Mouse (Mus musculus) myocyte (in vitro differentiated cells): ENCODE data around the gene Figla. TPM values are rescaled to one million over a fixed set of nuclear protein-coding genes. Genes with fewer than 3 reads are reported as not detected.

Source experiments
- H3K27me3 ChIP-seq: one replicate; pipeline ENCODE4 v1.6.1; 2011; ENCODE audit not compliant: control insufficient read depth, insufficient read depth, insufficient read length
- H3K36me3 ChIP-seq: one replicate; pipeline ENCODE4 v1.6.1; 2011; ENCODE audit not compliant: control insufficient read depth, insufficient read depth
- H3K4me2 ChIP-seq: one replicate; pipeline ENCODE4 v1.6.1; 2011; ENCODE audit warnings: low read depth, control low read depth
- H3K4me3 ChIP-seq: one replicate; pipeline ENCODE4 v1.5.1; 2011; ENCODE audit warnings: mild to moderate bottlenecking, control low read depth, moderate library complexity
- H3K79me2 ChIP-seq: one replicate; pipeline ENCODE4 v1.6.1; 2011; ENCODE audit not compliant: control insufficient read depth, insufficient read depth
- H3ac ChIP-seq: one replicate; pipeline ENCODE4 v1.6.1; 2011; ENCODE audit not compliant: control insufficient read depth, insufficient read length
- CEBPB ChIP-seq: IDR thresholded peaks from 2 replicates; pipeline ENCODE4 v1.6.1; 2011; ENCODE audit warnings: mild to moderate bottlenecking, moderate library complexity; ENCODE audit not compliant: poor library complexity, insufficient read depth, severe bottlenecking
- E2F4 ChIP-seq: IDR thresholded peaks from one replicate; pipeline ENCODE4 v1.6.1; 2011; ENCODE audit warnings: mild to moderate bottlenecking, control low read depth, moderate library complexity; ENCODE audit not compliant: insufficient read depth
- MAX ChIP-seq: IDR thresholded peaks from one replicate; pipeline ENCODE4 v1.6.1; 2011; ENCODE audit warnings: low read depth, mild to moderate bottlenecking, control low read depth
- MYOD1 ChIP-seq, 3 experiments: IDR thresholded peaks; one replicate each; pipeline ENCODE4 v1.6.1; 2011; ENCODE audit warnings: control low read depth in 2 of 3, low read depth in 2 of 3, mild to moderate bottlenecking in 2 of 3, moderate library complexity in 1 of 3; ENCODE audit not compliant: insufficient read length in 2 of 3, control insufficient read depth in 1 of 3
- MYOG ChIP-seq, 3 experiments: IDR thresholded peaks; one replicate each; pipeline ENCODE4 v1.6.1; 2011; ENCODE audit warnings: control low read depth in 2 of 3, low read depth in 2 of 3, mild to moderate bottlenecking in 2 of 3; ENCODE audit not compliant: insufficient read length in 2 of 3, control insufficient read depth in 1 of 3, insufficient read depth in 1 of 3
- POLR2A ChIP-seq: IDR thresholded peaks from one replicate; pipeline ENCODE4 v1.6.1; 2011; ENCODE audit warnings: low read depth, mild to moderate bottlenecking, control low read depth, moderate library complexity; ENCODE audit not compliant: insufficient read length
- POLR2AphosphoS2 ChIP-seq: IDR thresholded peaks from one replicate; pipeline ENCODE4 v1.6.1; 2011; ENCODE audit warnings: low read depth, control low read depth; ENCODE audit not compliant: insufficient read length
- REST ChIP-seq: IDR thresholded peaks from one replicate; pipeline ENCODE4 v1.6.1; 2011; ENCODE audit warnings: mild to moderate bottlenecking, control low read depth, moderate library complexity; ENCODE audit not compliant: insufficient read depth, insufficient read length
- SRF ChIP-seq: IDR thresholded peaks from one replicate; pipeline ENCODE4 v1.6.1; 2011; ENCODE audit warnings: low read depth; ENCODE audit not compliant: control insufficient read depth, insufficient read length
- TCF12 ChIP-seq: IDR thresholded peaks from one replicate; pipeline ENCODE4 v1.6.1; 2011; ENCODE audit warnings: mild to moderate bottlenecking, control low read depth; ENCODE audit not compliant: poor library complexity, insufficient read depth, severe bottlenecking
- TCF3 ChIP-seq: IDR thresholded peaks from one replicate; pipeline ENCODE4 v1.6.1; 2011; ENCODE audit warnings: low read depth, control low read depth; ENCODE audit not compliant: insufficient read length
- USF1 ChIP-seq: IDR thresholded peaks from one replicate; pipeline ENCODE4 v1.6.1; 2011; ENCODE audit warnings: low read depth, mild to moderate bottlenecking, control low read depth, moderate library complexity
- polyA plus RNA-seq: library from polyadenylated mRNA; unstranded; fragments of >200 nt; fragmentation: generic; extraction: Trizol; gene quantifications from one replicate; pipeline ENCODE4 v1.2.1, GENCODE M21; 2012; ENCODE audit warnings: missing spikeins

The Figla gene
- polyA plus RNA-seq, 1 experiment: not detected

GRCm38 (mm10) chr6:86069009-86069408 is 53.0 kb downstream of the Figla start:
- H3K79me2 ChIP-seq: no peaks in the 10 kb centered on the region
- H3K4me2 ChIP-seq: no peak overlapping the region
- TF ChIP-seq CEBPB (no peak), MYOD1 (IDR thresholded peaks at IDR 0.05; ENCODE audit: control insufficient read depth in 1 of 3, insufficient read length in 2 of 3, low read depth in 2 of 3) (no peak), MYOG (IDR thresholded peaks at IDR 0.05; ENCODE audit: control insufficient read depth in 1 of 3, insufficient read depth in 1 of 3, insufficient read length in 2 of 3, low read depth in 2 of 3) (no peak), REST (no peak), POLR2AphosphoS2 (no peak), SRF (no peak), TCF3 (no peak), MAX (no peak), TCF12 (no peak), USF1 (no peak), E2F4 (no peak), POLR2A (no peak)
- H3K27me3 ChIP-seq: no peaks in the 10 kb centered on the region
- no peak overlapping the region for H3K4me3 ChIP-seq
- no peak overlapping the region for H3ac ChIP-seq
- no peaks in the 10 kb centered on the region for H3K36me3 ChIP-seq

DNA sequence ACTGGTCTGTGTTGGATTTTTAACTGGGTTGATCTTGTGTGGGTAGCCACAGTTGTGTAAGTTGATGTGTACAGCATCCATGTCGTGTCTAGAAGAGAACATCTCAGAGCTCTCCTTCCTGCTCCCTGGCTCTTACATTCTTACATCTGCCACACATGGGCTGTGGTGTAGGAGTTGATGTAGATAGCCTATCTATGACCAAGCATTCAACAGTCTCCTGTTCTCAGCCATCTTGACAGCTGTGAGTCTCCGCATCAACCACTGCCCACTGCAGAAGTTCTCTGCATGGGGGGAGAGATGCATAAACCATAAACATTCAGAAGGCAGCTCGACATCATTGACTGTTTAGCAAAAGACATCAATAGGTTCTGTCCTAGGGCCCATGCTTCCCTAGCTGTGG is 53.9 kb downstream of the Figla start:
- Histone ChIP-seq H3K79me2 (no peaks in the 10 kb centered on the region), H3ac (no peak overlapping the region), H3K4me3 (no peak overlapping the region), H3K27me3 (no peaks in the 10 kb centered on the region), H3K4me2 (no peak overlapping the region), H3K36me3 (no peaks in the 10 kb centered on the region)
- TF ChIP-seq SRF (no peak), POLR2AphosphoS2 (no peak), TCF12 (no peak), MYOG (IDR thresholded peaks at IDR 0.05; ENCODE audit: control insufficient read depth in 1 of 3, insufficient read depth in 1 of 3, insufficient read length in 2 of 3, low read depth in 2 of 3) (no peak), MYOD1 (IDR thresholded peaks at IDR 0.05; ENCODE audit: control insufficient read depth in 1 of 3, insufficient read length in 2 of 3, low read depth in 2 of 3) (no peak), CEBPB (no peak), REST (no peak), MAX (no peak), TCF3 (no peak), USF1 (no peak), E2F4 (no peak), POLR2A (no peak)

DNA sequence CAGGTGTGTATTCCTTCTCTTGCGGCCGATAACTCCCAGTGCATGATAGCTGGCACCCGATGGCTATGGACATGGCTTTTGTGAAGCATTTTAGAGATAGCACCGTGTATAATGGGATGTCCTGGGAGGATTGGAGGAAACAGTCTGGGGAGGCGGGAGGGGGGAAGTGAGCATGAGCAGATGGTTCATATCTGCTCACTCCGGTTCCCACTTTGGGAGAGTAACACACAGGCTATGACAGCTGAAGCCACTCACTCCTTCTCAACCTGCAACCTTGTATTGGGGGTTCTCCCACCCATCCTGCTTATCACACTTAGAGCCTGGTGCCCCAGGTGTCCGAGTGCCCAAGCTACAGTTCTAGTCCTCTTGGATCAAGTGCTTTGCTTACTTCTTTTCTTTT is 54.3 kb downstream of the Figla start:
- TF ChIP-seq CEBPB: no peak
- no peak for TF ChIP-seq MYOD1 (IDR thresholded peaks at IDR 0.05; ENCODE audit: control insufficient read depth in 1 of 3, insufficient read length in 2 of 3, low read depth in 2 of 3)
- no peak for TF ChIP-seq E2F4
- TF ChIP-seq USF1: no peak
- no peak for TF ChIP-seq TCF12
- TF ChIP-seq REST: no peak
- TF ChIP-seq TCF3: no peak
- no peak for TF ChIP-seq POLR2AphosphoS2
- no peak for TF ChIP-seq MAX
- TF ChIP-seq POLR2A: no peak
- no peak for TF ChIP-seq SRF
- no peak for TF ChIP-seq MYOG (IDR thresholded peaks at IDR 0.05; ENCODE audit: control insufficient read depth in 1 of 3, insufficient read depth in 1 of 3, insufficient read length in 2 of 3, low read depth in 2 of 3)
- Histone ChIP-seq H3K4me2 (no peak overlapping the region), H3K4me3 (no peak overlapping the region), H3K27me3 (no peaks in the 10 kb centered on the region), H3K79me2 (no peaks in the 10 kb centered on the region), H3ac (no peak overlapping the region), H3K36me3 (no peaks in the 10 kb centered on the region)

Other genes with a start within 250 kb of the Figla start
- gene Nat8f6, start 195.2 kb upstream of the Figla start, polyA plus RNA-seq: not detected
- gene Nat8f5, start 195.2 kb upstream of the Figla start, polyA plus RNA-seq: not detected
- gene Nat8, start 184.1 kb upstream of the Figla start, polyA plus RNA-seq: not detected
- gene Nat8f2, start 147.0 kb upstream of the Figla start, polyA plus RNA-seq: not detected
- gene Nat8f4, start 111.3 kb upstream of the Figla start, polyA plus RNA-seq: 0.31 TPM
- 19.8 TPM for gene Tprkb, start 104.3 kb upstream of the Figla start, polyA plus RNA-seq
- gene Nat8f1, start 100.5 kb upstream of the Figla start, polyA plus RNA-seq: 3.8 TPM
- 20.8 TPM for gene Dusp11, start 54.5 kb upstream of the Figla start, polyA plus RNA-seq
- 3.6 TPM for gene Add2, start 12.5 kb downstream of the Figla start, polyA plus RNA-seq
- 0.20 TPM for gene Tgfa, start 179.1 kb downstream of the Figla start, polyA plus RNA-seq